Mouse (Mus musculus): Measurements from ENCODE around the gene Ccdc6. TPM values are rescaled to one million over a fixed set of nuclear protein-coding genes. Genes with fewer than 3 reads are reported as not detected.
A peak's percentile ranks its signal among the peaks of the same experiment; 100 is the strongest.

Ccdc6 gene
- total and polyA plus RNA-seq, 3 experiments: 21.1 to 93.8 (median 22.2) TPM

DNA sequence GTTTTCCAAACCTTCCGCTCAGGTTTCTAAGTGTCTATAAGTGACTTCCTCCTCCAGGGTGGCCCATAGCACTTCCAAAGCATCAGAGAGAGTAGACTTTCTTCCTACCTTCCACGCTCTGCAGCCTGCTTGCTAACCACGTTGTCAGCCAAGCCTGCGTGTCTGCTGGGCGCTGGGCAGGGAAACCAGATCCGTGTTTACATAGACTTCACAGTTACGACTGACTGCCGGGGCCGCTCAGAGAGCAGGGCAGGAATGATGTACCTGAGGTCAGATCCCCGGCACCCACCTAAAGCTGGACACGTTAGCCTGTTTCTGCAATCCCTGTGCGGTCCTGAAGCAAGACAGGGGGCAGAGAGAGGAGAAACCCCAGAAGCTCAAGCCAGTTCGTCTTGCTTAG lies 71.5 kb downstream of the Ccdc6 start:
- H3K4me1 ChIP-seq (ENCODE audit: insufficient read depth, low read depth, low read length): no peaks in the 10 kb centered on the region
- no peak overlapping the region for H3K4me3 ChIP-seq (ENCODE audit: low read depth, low read length)
- H3K27me3 ChIP-seq (ENCODE audit: insufficient read depth, low read length): no peaks in the 10 kb centered on the region
- ATAC-seq (ENCODE audit: extremely low read depth, insufficient number of reproducible peaks, low FRiP score, poor library complexity, severe bottlenecking) (no peak), DNase-seq (ENCODE audit: low spot score) (no peak)
- H3K36me3 ChIP-seq (replicated peaks): peaks cover 96% of the 10 kb centered on the region
- no peak for TF ChIP-seq GATA2 (IDR thresholded peaks at IDR 0.05; ENCODE audit: borderline replicate concordance, low read depth, low read length)
- TF ChIP-seq TAL1 (conservative IDR thresholded peaks at IDR 0.05; ENCODE audit: low read depth, low read length): no peak
- TF ChIP-seq CTCF (IDR thresholded peaks at IDR 0.05; ENCODE audit: low read depth, low read length): no peak
- TF ChIP-seq GATA1 (IDR thresholded peaks at IDR 0.05; ENCODE audit: borderline replicate concordance, low read length): no peak
- no peak for TF ChIP-seq POLR2AphosphoS5 (IDR thresholded peaks at IDR 0.05; ENCODE audit: insufficient replicate concordance, low read depth, low read length)
- no peaks in the 10 kb centered on the region for H3K9me3 ChIP-seq (replicated peaks)

DNA sequence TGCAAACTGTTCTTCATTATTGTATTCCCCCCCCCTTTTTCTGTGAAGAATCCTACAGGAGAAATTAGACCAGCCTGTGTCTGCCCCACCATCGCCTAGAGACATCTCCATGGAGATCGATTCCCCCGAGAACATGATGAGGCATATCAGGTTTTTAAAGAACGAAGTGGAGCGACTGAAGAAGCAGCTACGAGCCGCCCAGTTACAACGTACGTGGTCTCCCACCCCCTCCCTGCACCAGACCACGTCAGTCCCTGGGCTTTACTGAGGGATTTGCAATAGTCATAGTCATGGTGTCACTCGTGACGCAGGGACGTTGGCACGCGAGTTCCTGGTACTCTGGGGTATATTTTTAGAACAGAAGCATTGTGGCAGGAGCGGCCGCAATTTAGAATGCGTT lies 72.1 kb downstream of the Ccdc6 start:
- Histone ChIP-seq H3K36me3 (replicated peaks) (peaks cover 96% of the 10 kb centered on the region), H3K9me3 (replicated peaks) (no peaks in the 10 kb centered on the region), H3K27me3 (ENCODE audit: insufficient read depth, low read length) (no peaks in the 10 kb centered on the region), H3K4me3 (ENCODE audit: low read depth, low read length) (no peak overlapping the region), H3K4me1 (ENCODE audit: insufficient read depth, low read depth, low read length) (no peaks in the 10 kb centered on the region)
- DNase-seq (ENCODE audit: low spot score) (no peak), ATAC-seq (ENCODE audit: extremely low read depth, insufficient number of reproducible peaks, low FRiP score, poor library complexity, severe bottlenecking) (no peak)
- TF ChIP-seq GATA1 (IDR thresholded peaks at IDR 0.05; ENCODE audit: borderline replicate concordance, low read length): no peak
- no peak for TF ChIP-seq GATA2 (IDR thresholded peaks at IDR 0.05; ENCODE audit: borderline replicate concordance, low read depth, low read length)
- no peak for TF ChIP-seq POLR2AphosphoS5 (IDR thresholded peaks at IDR 0.05; ENCODE audit: insufficient replicate concordance, low read depth, low read length)
- no peak for TF ChIP-seq CTCF (IDR thresholded peaks at IDR 0.05; ENCODE audit: low read depth, low read length)
- no peak for TF ChIP-seq TAL1 (conservative IDR thresholded peaks at IDR 0.05; ENCODE audit: low read depth, low read length)

DNA sequence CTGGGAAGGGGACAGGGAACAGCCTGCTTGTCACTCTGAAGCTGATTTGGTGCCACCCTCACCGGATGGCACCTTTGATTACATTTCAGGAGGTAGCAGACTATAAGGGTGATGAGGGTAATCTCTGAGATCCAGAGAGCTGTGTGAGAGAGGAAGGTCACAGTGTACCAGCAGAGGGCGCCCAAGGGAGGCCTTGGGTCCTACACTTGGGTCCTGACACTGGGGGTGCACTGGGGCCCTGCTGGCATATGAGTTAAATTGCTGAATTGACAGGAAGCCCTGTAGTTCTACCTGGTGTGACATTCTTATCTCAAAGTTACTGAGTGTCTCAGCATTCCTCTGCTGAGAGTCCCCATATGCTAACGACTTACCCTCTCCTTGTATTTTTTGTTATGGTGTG lies 76.4 kb downstream of the Ccdc6 start:
- TF ChIP-seq POLR2AphosphoS5 (IDR thresholded peaks at IDR 0.05; ENCODE audit: insufficient replicate concordance, low read depth, low read length) (no peak), CTCF (IDR thresholded peaks at IDR 0.05; ENCODE audit: low read depth, low read length) (peak; percentile 65)
- Histone ChIP-seq H3K4me1 (ENCODE audit: insufficient read depth, low read depth, low read length) (no peaks in the 10 kb centered on the region), H3K36me3 (replicated peaks) (peaks cover 94% of the 10 kb centered on the region), H3K4me3 (ENCODE audit: low read depth, low read length) (no peak overlapping the region), H3K9me3 (replicated peaks) (no peaks in the 10 kb centered on the region), H3K27me3 (ENCODE audit: insufficient read depth, low read length) (no peaks in the 10 kb centered on the region)
- DNase-seq (ENCODE audit: low spot score) (peak; percentile 55), ATAC-seq (ENCODE audit: extremely low read depth, insufficient number of reproducible peaks, low FRiP score, poor library complexity, severe bottlenecking) (peak; percentile 54; the same call in 1 of the 2 replicates)

DNA sequence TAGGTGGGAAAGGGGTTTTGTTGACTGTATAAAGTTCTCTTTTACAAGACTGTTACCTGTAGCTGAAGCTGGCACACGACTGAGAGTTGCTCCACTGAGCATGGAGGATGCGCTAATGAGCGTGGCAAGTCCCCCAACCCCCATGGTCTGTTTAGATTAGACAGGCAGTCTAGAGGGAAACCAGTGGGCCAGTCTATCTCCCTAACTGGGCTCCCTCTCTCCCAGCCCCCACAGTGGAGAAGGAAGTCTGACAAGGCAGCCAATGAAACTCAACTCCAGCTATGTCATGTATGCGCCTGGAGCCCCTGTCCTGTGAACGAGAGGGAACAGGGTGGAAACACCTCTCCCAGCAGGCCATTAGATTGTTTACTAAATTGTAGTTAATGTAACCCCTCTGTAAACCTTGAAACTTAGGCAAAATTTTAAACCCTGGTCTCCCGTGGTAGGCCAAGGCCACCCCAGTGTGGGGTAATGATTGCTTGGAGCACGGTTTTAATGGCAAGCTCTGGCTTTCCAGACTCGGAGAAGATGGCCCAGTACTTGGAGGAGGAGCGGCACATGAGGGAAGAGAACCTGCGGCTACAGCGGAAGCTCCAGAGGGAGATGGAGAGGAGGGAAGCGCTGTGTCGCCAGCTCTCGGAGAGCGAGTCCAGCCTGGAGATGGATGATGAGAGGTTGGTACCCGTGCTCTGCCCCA lies 77.7 kb downstream of the Ccdc6 start:
- Histone ChIP-seq H3K36me3 (replicated peaks) (peaks cover 92% of the 10 kb centered on the region), H3K4me1 (ENCODE audit: insufficient read depth, low read depth, low read length) (no peaks in the 10 kb centered on the region), H3K27me3 (ENCODE audit: insufficient read depth, low read length) (no peaks in the 10 kb centered on the region), H3K4me3 (ENCODE audit: low read depth, low read length) (no peak overlapping the region), H3K9me3 (replicated peaks) (no peaks in the 10 kb centered on the region)
- TF ChIP-seq TAL1 (conservative IDR thresholded peaks at IDR 0.05; ENCODE audit: low read depth, low read length) (no peak), GATA2 (IDR thresholded peaks at IDR 0.05; ENCODE audit: borderline replicate concordance, low read depth, low read length) (no peak), GATA1 (IDR thresholded peaks at IDR 0.05; ENCODE audit: borderline replicate concordance, low read length) (no peak), CTCF (IDR thresholded peaks at IDR 0.05; ENCODE audit: low read depth, low read length) (no peak), POLR2AphosphoS5 (IDR thresholded peaks at IDR 0.05; ENCODE audit: insufficient replicate concordance, low read depth, low read length) (no peak)
- DNase-seq (ENCODE audit: low spot score): no peak
- ATAC-seq (ENCODE audit: extremely low read depth, insufficient number of reproducible peaks, low FRiP score, poor library complexity, severe bottlenecking): no peak

DNA sequence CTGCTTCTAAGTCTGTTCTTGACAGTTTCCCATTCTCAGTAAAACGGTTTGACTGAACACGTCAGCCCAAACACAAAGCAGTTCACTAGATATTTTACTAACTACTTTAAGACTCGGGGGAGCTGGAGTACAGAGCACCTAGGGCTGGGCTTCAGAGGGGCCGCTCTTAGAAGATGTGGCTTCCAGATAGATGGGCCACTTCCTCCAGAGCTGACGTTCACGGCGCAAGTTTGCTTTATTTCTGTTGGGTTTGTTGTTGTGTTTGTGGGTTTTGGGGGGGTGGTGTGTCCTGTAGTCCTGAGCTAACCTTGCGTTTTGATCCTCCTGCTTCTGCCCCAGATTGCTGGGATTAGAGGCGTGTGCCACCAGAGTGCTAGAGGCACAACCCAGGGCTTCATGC lies 83.8 kb downstream of the Ccdc6 start:
- Histone ChIP-seq H3K27me3 (ENCODE audit: insufficient read depth, low read length) (no peaks in the 10 kb centered on the region), H3K4me3 (ENCODE audit: low read depth, low read length) (no peak overlapping the region), H3K9me3 (replicated peaks) (no peaks in the 10 kb centered on the region), H3K4me1 (ENCODE audit: insufficient read depth, low read depth, low read length) (peaks cover 6% of the 10 kb centered on the region), H3K36me3 (replicated peaks) (peaks cover 88% of the 10 kb centered on the region)
- DNase-seq (ENCODE audit: low spot score) (no peak), ATAC-seq (ENCODE audit: extremely low read depth, insufficient number of reproducible peaks, low FRiP score, poor library complexity, severe bottlenecking) (no peak; the same call in 1 of the 2 replicates)
- TF ChIP-seq POLR2AphosphoS5 (IDR thresholded peaks at IDR 0.05; ENCODE audit: insufficient replicate concordance, low read depth, low read length) (no peak), TAL1 (conservative IDR thresholded peaks at IDR 0.05; ENCODE audit: low read depth, low read length) (no peak), CTCF (IDR thresholded peaks at IDR 0.05; ENCODE audit: low read depth, low read length) (no peak)

DNA sequence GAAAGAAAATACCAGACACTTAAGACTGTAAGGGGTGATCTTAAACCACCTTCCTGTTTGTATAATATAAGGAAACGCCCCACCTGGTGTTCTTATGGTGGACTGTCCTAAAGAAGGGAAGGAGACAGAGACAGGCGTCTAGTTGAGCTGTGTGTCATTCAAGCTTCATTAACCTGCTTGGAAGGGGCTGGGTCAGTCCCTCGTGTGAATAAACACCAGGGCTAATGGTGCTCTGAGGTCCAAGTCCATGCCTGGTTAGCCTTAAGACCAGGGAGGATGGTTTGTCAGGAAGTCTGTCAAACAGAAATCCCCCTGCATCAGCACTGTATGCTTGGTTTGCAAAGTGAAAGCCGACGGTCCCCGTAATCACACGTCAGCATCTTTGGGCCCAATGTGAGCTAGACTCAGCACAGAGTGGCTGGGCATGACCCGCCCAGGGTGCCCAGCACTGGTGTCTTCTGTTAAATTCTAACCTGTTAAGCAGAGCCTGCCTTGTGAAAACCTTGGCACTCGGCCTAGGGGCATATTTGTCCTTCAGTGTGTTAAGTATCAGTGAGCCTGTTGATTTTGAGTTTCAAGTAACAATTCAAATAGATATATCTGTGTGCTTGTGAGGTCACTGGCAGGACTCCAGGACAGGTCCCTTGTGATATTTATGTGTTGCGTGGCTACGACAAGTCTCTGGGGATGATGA lies 84.5 kb downstream of the Ccdc6 start:
- DNase-seq (ENCODE audit: low spot score): no peak
- Histone ChIP-seq H3K36me3 (replicated peaks) (peaks cover 89% of the 10 kb centered on the region), H3K27me3 (ENCODE audit: insufficient read depth, low read length) (no peaks in the 10 kb centered on the region), H3K4me3 (ENCODE audit: low read depth, low read length) (no peak overlapping the region), H3K4me1 (ENCODE audit: insufficient read depth, low read depth, low read length) (peaks cover 6% of the 10 kb centered on the region), H3K9me3 (replicated peaks) (no peaks in the 10 kb centered on the region)
- TF ChIP-seq CTCF (IDR thresholded peaks at IDR 0.05; ENCODE audit: low read depth, low read length) (no peak), POLR2AphosphoS5 (IDR thresholded peaks at IDR 0.05; ENCODE audit: insufficient replicate concordance, low read depth, low read length) (no peak), GATA1 (IDR thresholded peaks at IDR 0.05; ENCODE audit: borderline replicate concordance, low read length) (no peak), TAL1 (conservative IDR thresholded peaks at IDR 0.05; ENCODE audit: low read depth, low read length) (no peak), GATA2 (IDR thresholded peaks at IDR 0.05; ENCODE audit: borderline replicate concordance, low read depth, low read length) (no peak)
- no peak for ATAC-seq (ENCODE audit: extremely low read depth, insufficient number of reproducible peaks, low FRiP score, poor library complexity, severe bottlenecking)
